Mouse (Mus musculus) midbrain, postnatal 0 days (tissue): ENCODE measurements around the gene Ugt1a6a. TPM values are rescaled to one million over a fixed set of nuclear protein-coding genes. Genes with fewer than 3 reads are reported as not detected.

Experiments
- ATAC-seq: fragments of 200-750 bp; cut with Nextera tagmentation; 2 replicates; pipeline ENCODE4 v1.8.0; 2017; ENCODE audit warnings: moderate number of reproducible peaks, mild to moderate bottlenecking, moderate TSS enrichment, moderate library complexity; ENCODE audit not compliant: low FRiP score
- DNase-seq: peaks from one replicate; pipeline ENCODE4 v3.0.0-alpha.2; 2015; ENCODE audit warnings: low spot score
- H3K27ac ChIP-seq: fragments of 300-500 bp; sonication (generic); 2 replicates; pipeline ENCODE4 v1.5.1; 2014; ENCODE audit warnings: low read depth, mild to moderate bottlenecking, low read length, mixed read lengths
- H3K27me3 ChIP-seq: fragments of 300-500 bp; sonication (generic); 2 replicates; pipeline ENCODE4 v1.6.1; 2014; ENCODE audit warnings: low read length, control low read depth, mixed read lengths; ENCODE audit not compliant: insufficient read depth
- H3K36me3 ChIP-seq: fragments of 300-500 bp; sonication (generic); 2 replicates; pipeline ENCODE4 v1.6.1; 2014; ENCODE audit warnings: low read length, control low read depth, mixed read lengths; ENCODE audit not compliant: insufficient read depth
- H3K4me1 ChIP-seq: fragments of 300-500 bp; sonication (generic); 2 replicates; pipeline ENCODE4 v1.6.1; 2014; ENCODE audit warnings: mild to moderate bottlenecking, control low read depth, antibody characterized with exemption, low read length, mixed read lengths; ENCODE audit not compliant: insufficient read depth
- H3K4me2 ChIP-seq: fragments of 300-500 bp; sonication (generic); 2 replicates; pipeline ENCODE4 v1.6.1; 2014; ENCODE audit warnings: low read depth, mild to moderate bottlenecking, low read length, mixed read lengths; ENCODE audit not compliant: poor library complexity, severe bottlenecking
- H3K4me3 ChIP-seq: fragments of 300-500 bp; sonication (generic); 2 replicates; pipeline ENCODE4 v1.5.1; 2014; ENCODE audit warnings: low read depth, mild to moderate bottlenecking, low read length, moderate library complexity
- H3K9ac ChIP-seq: fragments of 300-500 bp; sonication (generic); replicated peaks from 2 replicates; pipeline ENCODE4 v1.6.1; 2014; ENCODE audit warnings: mild to moderate bottlenecking, low read length, moderate library complexity, mixed read lengths; ENCODE audit not compliant: poor library complexity, severe bottlenecking
- H3K9me3 ChIP-seq: fragments of 300-500 bp; sonication (generic); 2 replicates; pipeline ENCODE4 v1.6.1; 2016; ENCODE audit warnings: low read length, control low read depth
- CTCF ChIP-seq: IDR thresholded peaks from 2 replicates; pipeline ENCODE4 v1.5.1; 2016; ENCODE audit warnings: antibody characterized with exemption, mild to moderate bottlenecking
- WGBS: fragments of 180-500 bp; shearing (Covaris S2); extraction: QIAGEN DNeasy Blood & Tissue Kit; methylation state at CpG from one replicate; pipeline ENCODE4 v1.1.7; 2014; 5-methylcytosine and 5-hydroxymethylcytosine counted together
- polyA plus RNA-seq: library from polyadenylated mRNA; unstranded; fragments of >200 nt; fragmentation: Nextera tagmentation; extraction: Ambion mirVana; gene quantifications from 2 replicates; pipeline ENCODE4 v1.2.1, GENCODE M21; 2015
- total RNA-seq: library from RNA; depleted of rRNA; stranded (reverse); fragments of >200 nt; gene quantifications from 2 replicates; pipeline ENCODE4 v1.2.3, GENCODE M21; 2014

The Ugt1a6a gene
- total and polyA plus RNA-seq, 2 experiments from 2014 or later = 2.3 to 3.8 TPM

DNA sequence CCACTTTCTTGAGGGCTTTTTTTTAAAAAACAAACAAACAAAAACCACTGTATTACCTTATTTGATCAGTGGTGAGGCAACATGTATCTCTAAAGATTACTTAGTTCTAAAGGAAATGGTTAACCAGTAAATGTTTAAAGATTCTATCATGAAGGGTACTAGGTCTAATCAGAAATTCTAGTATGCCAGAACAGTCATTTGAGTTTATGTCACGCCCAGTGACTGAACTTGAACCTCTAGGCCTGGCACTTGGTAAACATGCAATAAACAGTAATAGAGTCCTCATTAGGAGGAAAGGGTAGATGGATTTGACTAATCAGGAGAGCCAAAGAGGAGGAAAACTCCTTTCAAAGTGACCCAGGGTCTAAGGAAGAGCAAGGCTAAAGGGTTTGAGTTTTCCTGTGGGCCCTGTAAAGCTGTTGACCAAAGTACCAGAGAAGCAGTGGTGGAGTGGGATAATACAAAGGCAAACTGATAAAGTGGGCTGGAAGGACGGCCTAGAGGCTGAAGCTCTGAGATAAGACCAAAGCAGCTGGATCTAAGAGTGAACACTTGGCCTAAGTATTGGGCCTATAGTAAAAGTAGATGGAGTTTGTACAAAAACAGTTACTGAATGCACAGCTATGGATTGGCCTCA, 72.4 kb downstream of the Ugt1a6a start:
- no peak for ATAC-seq

DNA sequence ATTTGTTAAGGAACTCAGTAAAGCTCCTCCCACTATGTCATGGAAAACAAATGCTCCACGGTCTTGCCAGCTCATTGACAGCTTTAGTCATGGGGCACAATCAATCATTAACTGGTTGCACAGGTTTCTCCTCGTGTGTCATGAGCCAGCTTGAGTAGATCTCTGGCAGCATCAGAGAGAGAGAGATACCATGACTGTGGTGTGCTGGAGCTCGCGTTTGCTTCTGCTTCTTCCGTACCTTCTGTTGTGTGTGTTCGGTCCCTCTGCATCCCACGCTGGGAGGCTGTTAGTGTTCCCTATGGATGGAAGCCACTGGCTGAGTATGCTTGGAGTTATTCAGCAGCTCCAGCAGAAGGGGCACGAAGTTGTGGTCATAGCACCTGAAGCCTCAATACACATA, 77.2 kb downstream of the Ugt1a6a start, which contains the start of gene Ugt1a1:
Ugt1a1 (plus strand) TSS at position 148 of the 400 bp plus-strand sequence.
- no peaks in the 10 kb centered on the region for H3K4me1 ChIP-seq
- no peak for TF ChIP-seq CTCF
- 69% methylated on average over 8 of the region's 8 CpGs for WGBS
- H3K4me2 ChIP-seq = no peak within 1 kb of the TSS
- H3K9me3 ChIP-seq = peaks cover 51% of the 10 kb centered on the region
- H3K27me3 ChIP-seq = no peaks in the 10 kb centered on the region
- 0 out of 2 replicates have a peak, but pooled peaks have one; percentile 8 for ATAC-seq
- peak; percentile 8 for DNase-seq
- no peaks in the 10 kb centered on the region for H3K36me3 ChIP-seq
- no peak within 1 kb of the TSS for H3K9ac ChIP-seq
- no peak within 1 kb of the TSS for H3K4me3 ChIP-seq
- no peak within 1 kb of the TSS for H3K27ac ChIP-seq

More for the DNA sequence above, 72.4 kb downstream of the Ugt1a6a start:
- 85% methylated on average over 2 of the region's 2 CpGs for WGBS
- no peaks in the 10 kb centered on the region for H3K36me3 ChIP-seq
- H3K4me3 ChIP-seq = no peak overlapping the region
- H3K4me2 ChIP-seq = no peak overlapping the region
- H3K4me1 ChIP-seq = no peaks in the 10 kb centered on the region
- H3K9me3 ChIP-seq = peaks cover 11% of the 10 kb centered on the region
- H3K27me3 ChIP-seq = no peaks in the 10 kb centered on the region
- H3K27ac ChIP-seq = no peak overlapping the region
- no peak overlapping the region for H3K9ac ChIP-seq
- no peak for DNase-seq
- TF ChIP-seq CTCF = no peak

DNA sequence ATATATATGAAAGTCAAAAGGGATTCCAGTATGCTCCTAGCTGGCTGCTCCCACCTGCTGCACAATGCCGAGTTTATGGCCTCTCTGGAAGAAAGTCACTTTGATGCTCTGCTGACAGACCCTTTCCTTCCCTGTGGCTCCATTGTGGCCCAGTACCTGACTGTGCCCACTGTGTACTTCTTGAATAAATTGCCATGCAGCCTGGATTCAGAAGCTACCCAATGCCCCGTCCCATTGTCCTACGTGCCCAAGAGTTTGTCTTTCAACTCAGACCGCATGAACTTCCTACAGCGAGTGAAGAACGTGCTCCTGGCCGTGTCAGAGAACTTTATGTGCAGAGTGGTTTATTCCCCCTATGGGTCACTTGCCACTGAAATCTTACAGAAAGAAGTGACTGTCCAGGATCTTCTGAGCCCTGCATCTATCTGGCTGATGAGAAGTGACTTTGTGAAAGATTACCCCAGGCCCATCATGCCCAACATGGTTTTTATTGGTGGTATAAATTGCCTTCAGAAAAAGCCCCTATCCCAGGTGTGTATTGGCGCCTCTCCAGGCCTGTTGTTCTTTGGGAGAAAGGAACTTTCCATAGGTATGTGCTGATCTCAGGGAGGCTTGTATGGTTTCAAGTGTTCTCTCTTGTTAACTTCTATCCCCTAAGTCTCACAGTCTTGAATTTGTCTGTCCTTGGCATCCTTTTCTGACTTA, 77.9 kb downstream of the Ugt1a6a start:
- DNase-seq = no peak

DNA sequence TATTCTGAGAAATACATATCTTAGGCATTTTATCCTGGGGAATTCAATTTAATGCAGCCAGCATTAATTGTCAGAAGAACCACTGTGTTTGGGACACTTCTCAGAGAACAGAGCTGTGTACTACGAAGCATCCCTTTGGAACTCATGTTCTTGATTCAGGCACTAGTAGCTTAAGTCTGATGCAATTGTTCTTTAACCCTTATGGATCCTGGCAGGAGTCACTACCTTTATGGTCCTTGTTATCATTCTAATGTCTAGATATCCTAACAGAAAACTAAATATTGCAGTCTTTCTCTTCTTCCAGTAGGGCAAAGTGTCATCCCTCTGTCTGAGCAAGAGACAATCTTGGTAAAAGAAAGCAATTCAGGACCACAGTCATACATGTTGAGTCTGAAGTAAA, 78.5 kb downstream of the Ugt1a6a start:
- WGBS = 78% methylated on average over 1 of the region's 1 CpGs
- H3K4me1 ChIP-seq = no peaks in the 10 kb centered on the region
- DNase-seq = peak; percentile 2
- H3K4me2 ChIP-seq = no peak overlapping the region
- no peaks in the 10 kb centered on the region for H3K27me3 ChIP-seq
- no peaks in the 10 kb centered on the region for H3K36me3 ChIP-seq
- no peak overlapping the region for H3K9ac ChIP-seq
- peaks cover 51% of the 10 kb centered on the region for H3K9me3 ChIP-seq
- H3K27ac ChIP-seq = no peak overlapping the region
- TF ChIP-seq CTCF = no peak
- no peak for ATAC-seq
- no peak overlapping the region for H3K4me3 ChIP-seq

More for the DNA sequence above, 77.9 kb downstream of the Ugt1a6a start:
- Histone ChIP-seq H3K4me1 (no peaks in the 10 kb centered on the region), H3K27ac (no peak overlapping the region), H3K4me3 (no peak overlapping the region), H3K36me3 (no peaks in the 10 kb centered on the region), H3K9me3 (peaks cover 51% of the 10 kb centered on the region), H3K4me2 (no peak overlapping the region), H3K27me3 (no peaks in the 10 kb centered on the region), H3K9ac (no peak overlapping the region)
- no peak for TF ChIP-seq CTCF
- WGBS = 60% methylated on average over 8 of the region's 8 CpGs
- ATAC-seq = peak; percentile 18; the same call in 1 of the 2 replicates

DNA sequence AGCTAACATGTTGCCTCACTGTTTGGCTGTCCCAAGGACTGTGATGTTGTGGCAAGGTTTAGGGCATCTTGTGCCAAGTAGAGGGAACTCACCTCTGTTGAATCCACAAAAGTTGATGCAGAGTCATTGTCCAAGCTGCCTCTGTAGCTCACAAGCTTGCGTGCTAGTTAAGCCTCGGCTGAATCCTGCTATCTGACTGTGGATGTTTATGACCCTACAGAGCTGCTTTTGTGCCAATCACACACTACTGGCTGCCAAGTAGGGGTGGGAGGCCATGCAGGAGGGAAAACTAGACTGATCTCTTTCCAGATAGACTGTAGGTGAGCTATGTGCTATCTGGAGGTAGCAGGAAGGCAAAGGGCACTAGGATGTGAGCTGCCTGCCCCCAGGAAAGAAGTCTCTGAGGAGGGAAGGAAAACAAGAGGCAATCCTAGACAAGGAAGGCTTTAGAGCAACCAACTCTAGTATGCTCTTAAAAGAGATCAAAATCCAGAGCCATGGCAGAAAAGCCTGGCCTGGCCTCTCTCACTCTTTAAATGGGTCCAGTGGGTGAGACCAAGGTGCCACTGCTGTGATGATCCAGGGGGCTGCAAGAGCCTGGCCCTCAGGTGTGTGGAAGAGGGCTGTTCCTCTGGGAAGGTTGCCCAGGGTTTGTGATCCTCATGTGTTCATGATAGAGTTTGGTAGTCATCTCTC, 79.3 kb downstream of the Ugt1a6a start:
- peaks cover 51% of the 10 kb centered on the region for H3K9me3 ChIP-seq
- peak; percentile 24 for DNase-seq
- no peak overlapping the region for H3K4me3 ChIP-seq
- no peaks in the 10 kb centered on the region for H3K36me3 ChIP-seq
- H3K27me3 ChIP-seq = no peaks in the 10 kb centered on the region
- peak; percentile 26; the same call in 1 of the 2 replicates for ATAC-seq
- H3K4me1 ChIP-seq = no peaks in the 10 kb centered on the region
- no peak overlapping the region for H3K9ac ChIP-seq
- TF ChIP-seq CTCF = no peak
- no peak overlapping the region for H3K27ac ChIP-seq
- H3K4me2 ChIP-seq = no peak overlapping the region
- 82% methylated on average over 2 of the region's 2 CpGs for WGBS
